In genomic region chr13:58214346-58215252, GRCm38 (mm10) we compare ENCODE assay signal across 8 mouse cellular contexts. TPM values are rescaled to one million over a fixed set of nuclear protein-coding genes. Genes with fewer than 3 reads are reported as not detected.
A peak's percentile ranks its signal among the peaks of the same experiment; 100 is the strongest.
DNase-seq lines count a peak whose midpoint lies in the region; ATAC-seq and TF ChIP-seq lines count a peak whose summit lies in the region.

No protein-coding gene starts in this region.

- peak overlapping the region; percentile 79 for H3K4me2 ChIP-seq in embryonic facial prominence, embryonic 11.5 days (ENCODE audit: low read depth, low read length)
- peak overlapping the region; percentile 85 for H3K4me2 ChIP-seq in hindbrain, embryonic 12.5 days (replicated peaks)
- H3K4me2 ChIP-seq in liver, postnatal 0 days (ENCODE audit: low read depth, low read length): peak overlapping the region; percentile 67
- H3K4me2 ChIP-seq in neural tube, embryonic 15.5 days: peak overlapping the region; percentile 82

- peak overlapping the region; percentile 96 for H3K4me3 ChIP-seq in G1E (ENCODE audit: low read depth, low read length)
- H3K4me3 ChIP-seq in embryonic facial prominence, embryonic 11.5 days (ENCODE audit: low read depth, low read length): peak overlapping the region; percentile 100
- H3K4me3 ChIP-seq in hindbrain, embryonic 12.5 days: peak overlapping the region; percentile 95
- peak overlapping the region; percentile 100 for H3K4me3 ChIP-seq in liver, postnatal 0 days (ENCODE audit: low read depth, low read length)
- H3K4me3 ChIP-seq in neural tube, embryonic 15.5 days (replicated peaks): peak overlapping the region; percentile 100

- no peak for ATAC-seq in G1E (ENCODE audit: extremely low read depth, insufficient number of reproducible peaks, low FRiP score, poor library complexity, severe bottlenecking)
- ATAC-seq in embryonic facial prominence, embryonic 11.5 days (replicated peaks; ENCODE audit: insufficient number of reproducible peaks, low FRiP score, low TSS enrichment, low read depth): peak; percentile 46
- peak; percentile 83 for ATAC-seq in hindbrain, embryonic 12.5 days (ENCODE audit: low FRiP score)
- peak; percentile 57 for ATAC-seq in liver, postnatal 0 days
- ATAC-seq in neural tube, embryonic 15.5 days (ENCODE audit: low FRiP score): peak; percentile 71

- peaks cover 42% of the 10 kb centered on the region for H3K4me1 ChIP-seq in G1E (ENCODE audit: insufficient read depth, low read depth, low read length)
- H3K4me1 ChIP-seq in embryonic facial prominence, embryonic 11.5 days (ENCODE audit: control insufficient read depth, insufficient read depth, low read length): no peaks in the 10 kb centered on the region
- peaks cover 32% of the 10 kb centered on the region for H3K4me1 ChIP-seq in hindbrain, embryonic 12.5 days
- peaks cover 25% of the 10 kb centered on the region for H3K4me1 ChIP-seq in liver, postnatal 0 days (ENCODE audit: insufficient read depth)
- peaks cover 40% of the 10 kb centered on the region for H3K4me1 ChIP-seq in neural tube, embryonic 15.5 days

- H3K27ac ChIP-seq in embryonic facial prominence, embryonic 11.5 days (replicated peaks; ENCODE audit: low read depth, low read length): peak overlapping the region; percentile 56; the same call in 1 of the 2 replicates
- peak overlapping the region; percentile 83 for H3K27ac ChIP-seq in hindbrain, embryonic 12.5 days
- peak overlapping the region; percentile 74 for H3K27ac ChIP-seq in liver, postnatal 0 days (ENCODE audit: low read depth)
- peak overlapping the region; percentile 96 for H3K27ac ChIP-seq in neural tube, embryonic 15.5 days (replicated peaks)

- H3K36me3 ChIP-seq in G1E (replicated peaks): peaks cover 23% of the 10 kb centered on the region
- no peaks in the 10 kb centered on the region for H3K36me3 ChIP-seq in embryonic facial prominence, embryonic 11.5 days (replicated peaks; ENCODE audit: control insufficient read depth, insufficient read depth, low read depth, low read length)
- no peaks in the 10 kb centered on the region for H3K36me3 ChIP-seq in hindbrain, embryonic 12.5 days
- no peaks in the 10 kb centered on the region for H3K36me3 ChIP-seq in liver, postnatal 0 days (replicated peaks; ENCODE audit: insufficient read depth, low read length)
- no peaks in the 10 kb centered on the region for H3K36me3 ChIP-seq in neural tube, embryonic 15.5 days

- no peak for TF ChIP-seq EP300 in liver, postnatal 0 days (IDR thresholded peaks at IDR 0.05; ENCODE audit: low read depth)

- H3K9ac ChIP-seq in embryonic facial prominence, embryonic 11.5 days (replicated peaks; ENCODE audit: low read length): peak overlapping the region; percentile 96
- H3K9ac ChIP-seq in hindbrain, embryonic 12.5 days: peak overlapping the region; percentile 99
- peak overlapping the region; percentile 99 for H3K9ac ChIP-seq in liver, postnatal 0 days (replicated peaks)
- H3K9ac ChIP-seq in neural tube, embryonic 15.5 days (replicated peaks): peak overlapping the region; percentile 89

- no peaks in the 10 kb centered on the region for H3K27me3 ChIP-seq in G1E (ENCODE audit: insufficient read depth, low read length)
- H3K27me3 ChIP-seq in embryonic facial prominence, embryonic 11.5 days (ENCODE audit: control insufficient read depth, insufficient read depth, low read length): no peaks in the 10 kb centered on the region
- H3K27me3 ChIP-seq in hindbrain, embryonic 12.5 days: no peaks in the 10 kb centered on the region
- no peaks in the 10 kb centered on the region for H3K27me3 ChIP-seq in liver, postnatal 0 days (ENCODE audit: insufficient read depth, low read length)
- H3K27me3 ChIP-seq in neural tube, embryonic 15.5 days (replicated peaks): no peaks in the 10 kb centered on the region

- no peaks in the 10 kb centered on the region for H3K9me3 ChIP-seq in G1E (replicated peaks)
- no peaks in the 10 kb centered on the region for H3K9me3 ChIP-seq in embryonic facial prominence, embryonic 11.5 days (replicated peaks; ENCODE audit: control insufficient read depth, low read length)
- no peaks in the 10 kb centered on the region for H3K9me3 ChIP-seq in hindbrain, embryonic 12.5 days (replicated peaks)
- H3K9me3 ChIP-seq in liver, postnatal 0 days (ENCODE audit: low read length): no peaks in the 10 kb centered on the region
- H3K9me3 ChIP-seq in neural tube, embryonic 15.5 days (replicated peaks): no peaks in the 10 kb centered on the region

- DNase-seq in heart, adult 18-20 months: peak; percentile 9 to 20
- no peak for DNase-seq in heart, adult 11 months
- peak; percentile 17 for DNase-seq in G1E (ENCODE audit: low spot score)
- DNase-seq in embryonic facial prominence, embryonic 11.5 days (ENCODE audit: low spot score): peak; percentile 28
- DNase-seq in liver, postnatal 0 days: peak; percentile 36
- DNase-seq in frontal cortex, postnatal 10 days (ENCODE audit: low spot score in 2 of 2): no peak

- no peak for TF ChIP-seq CTCF in G1E (IDR thresholded peaks at IDR 0.05; ENCODE audit: low read depth, low read length)
- TF ChIP-seq CTCF in liver, postnatal 0 days (IDR thresholded peaks at IDR 0.05; ENCODE audit: low read depth): no peak

- WGBS in embryonic facial prominence, embryonic 11.5 days: 3% methylated on average over 49 of the region's 49 CpGs
- 3% methylated on average over 43 of the region's 49 CpGs for WGBS in hindbrain, embryonic 12.5 days
- WGBS in liver, postnatal 0 days (ENCODE audit: insufficient replicate concordance): 2% methylated on average over 48 of the region's 49 CpGs
- 2% methylated on average over 49 of the region's 49 CpGs for WGBS in neural tube, embryonic 15.5 days

RNA-seq across cellular contexts. Expression of gene Ubqln1, which starts 0.9 kb away (rescaled TPM):
- 10 to 100 TPM; 52.6 to 56.0 TPM for total RNA-seq in heart, adult 18-20 months (2021)
- total RNA-seq in G1E (2014; fragmentation: Nextera tagmentation) (103 and 105 TPM in 2 replicates), G1E (2017) (78.1 and 84.1 TPM in 2 replicates)
- polyA plus RNA-seq in G1E (2012): 81.7 and 84.0 TPM in 2 replicates
- polyA plus RNA-seq in embryonic facial prominence, embryonic 11.5 days (2014; fragmentation: Nextera tagmentation; extraction: Ambion mirVana): 142 and 144 TPM in 2 replicates
- 161 and 169 TPM in 2 replicates for polyA plus RNA-seq in hindbrain, embryonic 12.5 days (2016; fragmentation: Nextera tagmentation; extraction: Ambion mirVana)
- polyA plus RNA-seq in liver, postnatal 0 days (2015; fragmentation: Nextera tagmentation; extraction: Ambion mirVana): 44.2 and 44.5 TPM in 2 replicates
- polyA plus RNA-seq in neural tube, embryonic 15.5 days (2015; fragmentation: Nextera tagmentation; extraction: Ambion mirVana): 137 and 144 TPM in 2 replicates

RNA-seq across cellular contexts. Expression of gene Idnk, which starts 57.1 kb away (rescaled TPM):
- total RNA-seq in heart, adult 18-20 months (2021): 10 to 100 TPM; 23.9 to 26.6 TPM
- total RNA-seq in G1E (2014; fragmentation: Nextera tagmentation) (63.2 and 66.5 TPM in 2 replicates), G1E (2017) (46.4 and 46.7 TPM in 2 replicates)
- 14.8 and 16.2 TPM in 2 replicates for polyA plus RNA-seq in G1E (2012)
- polyA plus RNA-seq in embryonic facial prominence, embryonic 11.5 days (2014; fragmentation: Nextera tagmentation; extraction: Ambion mirVana): 41.8 and 44.2 TPM in 2 replicates
- polyA plus RNA-seq in hindbrain, embryonic 12.5 days (2016; fragmentation: Nextera tagmentation; extraction: Ambion mirVana): 62.0 and 68.1 TPM in 2 replicates
- 35.4 and 37.6 TPM in 2 replicates for polyA plus RNA-seq in liver, postnatal 0 days (2015; fragmentation: Nextera tagmentation; extraction: Ambion mirVana)
- 64.6 TPM in 2 replicates for polyA plus RNA-seq in neural tube, embryonic 15.5 days (2015; fragmentation: Nextera tagmentation; extraction: Ambion mirVana)

Comparison
In these comparisons a context has a peak if more than half of its experiments do, and no peak if none do; other contexts are left out.
1. DNase-seq: peak in heart, adult 18-20 months (2 of 2), G1E (single experiment), embryonic facial prominence, embryonic 11.5 days (single experiment) and liver, postnatal 0 days (single experiment); none in heart, adult 11 months (single experiment) and frontal cortex, postnatal 10 days (0 of 2).
2. Peak in every context shown above with its lines, with median percentiles within 50 percentile points of each other: H3K4me3 ChIP-seq, H3K27ac ChIP-seq, H3K4me2 ChIP-seq and H3K9ac ChIP-seq.